ENCODE assay signal across 30 mouse cellular contexts in the genomic region with DNA sequence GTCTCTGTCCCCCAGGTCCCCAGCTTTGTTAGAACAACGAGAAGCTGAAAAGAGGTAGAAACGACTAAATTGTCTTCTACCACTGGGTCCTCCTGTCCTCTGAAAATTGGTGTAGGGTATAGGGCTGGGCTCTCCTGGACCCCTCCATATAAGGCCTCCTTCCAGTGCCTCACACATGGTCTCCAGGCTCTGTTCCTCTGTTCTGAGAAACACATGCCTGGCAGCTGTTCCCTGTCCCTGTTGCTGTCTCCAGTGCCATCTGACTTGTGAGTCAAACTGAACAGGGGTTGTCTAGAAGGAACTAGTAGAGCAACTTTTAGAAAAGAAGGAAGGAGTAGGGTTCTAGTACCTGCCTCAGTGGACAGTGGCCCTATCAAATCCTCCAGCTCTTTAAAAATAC.
DNase-seq lines count a peak whose midpoint lies in the region; ATAC-seq and TF ChIP-seq lines count a peak whose summit lies in the region.
"Had no signal": no experiment of that assay in that cellular context is flagged by ENCODE, and none has a peak within 500 bp of the region (broad histone marks: within the 10 kb centered on the region; RNA-seq: fewer than 3 reads in every experiment).

No protein-coding gene starts in this region.

- no peak for TF ChIP-seq CTCF in lung, adult 2 months (IDR thresholded peaks at IDR 0.05; ENCODE audit: insufficient read depth, low read length)

- WGBS in heart, embryonic 10.5 days: 68% methylated on average over 2 of the region's 2 CpGs
- 85% methylated on average over 2 of the region's 2 CpGs for WGBS in lung, embryonic 16.5 days
- WGBS in lung, adult 2 months: 80% methylated on average over 2 of the region's 2 CpGs
- 50% methylated on average over 2 of the region's 2 CpGs for whole genome bisulfite sequencing in embryonic facial prominence, embryonic 15.5 days

- ATAC-seq in lung, embryonic 16.5 days (ENCODE audit: low read depth): peak; percentile 41; the same call in 1 of the 2 replicates
- ATAC-seq in embryonic facial prominence, embryonic 15.5 days (ENCODE audit: insufficient number of reproducible peaks, low FRiP score, low TSS enrichment, low read depth): 0 out of 2 replicates have a peak, but pooled peaks have one; percentile 54
- ATAC-seq: forebrain, embryonic 13.5 days; forebrain, embryonic 16.5 days; Patski had no signal

- no peak overlapping the region for H3K4me3 ChIP-seq in heart, embryonic 10.5 days
- H3K4me3 ChIP-seq in lung, embryonic 16.5 days (ENCODE audit: low read length): no peak overlapping the region
- H3K4me3 ChIP-seq in lung, adult 2 months (replicated peaks; ENCODE audit: extremely low read depth, low read depth, low read length): no peak overlapping the region
- no peak overlapping the region for H3K4me3 ChIP-seq in embryonic facial prominence, embryonic 15.5 days (replicated peaks)
- no peak overlapping the region for H3K4me3 ChIP-seq in myocyte
- H3K4me3 ChIP-seq: forebrain, embryonic 10.5 days; forebrain, embryonic 13.5 days; gastrocnemius, adult 2 months; heart, embryonic 12.5 days; heart, embryonic 15.5 days; hindbrain, embryonic 12.5 days; hindbrain, embryonic 15.5 days had no signal

- intact Hi-C loops in heart, postnatal 14 days (cut with DNase I): loop anchor here (5.0 kb wide), 1 partner anchor 48 kb away; no protein-coding TSS in a partner anchor

- peaks cover 35% of the 10 kb centered on the region for H3K4me1 ChIP-seq in heart, embryonic 10.5 days
- peaks cover 22% of the 10 kb centered on the region for H3K4me1 ChIP-seq in lung, embryonic 16.5 days (replicated peaks; ENCODE audit: control insufficient read depth, insufficient read depth, low read length)
- peaks cover 4% of the 10 kb centered on the region for H3K4me1 ChIP-seq in lung, adult 2 months (ENCODE audit: control insufficient read depth, insufficient read depth, low read length)
- H3K4me1 ChIP-seq in embryonic facial prominence, embryonic 15.5 days: peaks cover 15% of the 10 kb centered on the region; the same call in 1 of the 2 replicates
- H3K4me1 ChIP-seq: hindbrain, embryonic 12.5 days had no signal

- no peak overlapping the region for H3K9ac ChIP-seq in lung, embryonic 16.5 days (ENCODE audit: low read length)
- H3K9ac ChIP-seq in embryonic facial prominence, embryonic 15.5 days: no peak overlapping the region
- H3K9ac ChIP-seq: forebrain, embryonic 13.5 days; heart, embryonic 12.5 days; heart, embryonic 15.5 days; hindbrain, embryonic 12.5 days; hindbrain, embryonic 15.5 days had no signal

- DNase-seq in heart, embryonic 10.5 days (ENCODE audit: low spot score): no peak
- no peak for DNase-seq in heart, postnatal 14 days
- DNase-seq in lung, adult 2 months: no peak
- no peak for DNase-seq in urinary bladder, postnatal 4 days (ENCODE audit: low spot score in 2 of 2)
- DNase-seq: adrenal gland, postnatal 10 days; adrenal gland, postnatal 36 days; B cell, adult 2 months; cerebellum, adult 11-12 months; cerebellum, adult 8-10 months; cerebellum, postnatal 10 days; cerebellum, postnatal 36 days; embryo, embryonic 11 days; gastrocnemius, adult 2 months; gastrocnemius, postnatal 14 days; heart, adult 11 months; heart, postnatal 10 days; heart, postnatal 4 days had no signal

- TF ChIP-seq POLR2A in lung, adult 2 months (IDR thresholded peaks at IDR 0.05; ENCODE audit: borderline replicate concordance, extremely low read depth, low read depth, low read length): no peak
- TF ChIP-seq POLR2A in myocyte (IDR thresholded peaks at IDR 0.05; ENCODE audit: insufficient read length, low read depth): no peak

- no peak overlapping the region for H3K4me2 ChIP-seq in lung, embryonic 16.5 days (ENCODE audit: low read depth, low read length)
- H3K4me2 ChIP-seq in embryonic facial prominence, embryonic 15.5 days (replicated peaks): no peak overlapping the region
- H3K4me2 ChIP-seq in myocyte (ENCODE audit: low read depth): no peak overlapping the region
- H3K4me2 ChIP-seq: forebrain, embryonic 13.5 days; heart, embryonic 12.5 days; heart, embryonic 15.5 days; hindbrain, embryonic 12.5 days; hindbrain, embryonic 15.5 days had no signal

- no peaks in the 10 kb centered on the region for H3K9me3 ChIP-seq in heart, embryonic 10.5 days
- no peaks in the 10 kb centered on the region for H3K9me3 ChIP-seq in lung, embryonic 16.5 days (ENCODE audit: control insufficient read depth, low read length)
- no peaks in the 10 kb centered on the region for H3K9me3 ChIP-seq in embryonic facial prominence, embryonic 15.5 days (replicated peaks)
- H3K9me3 ChIP-seq: forebrain, embryonic 10.5 days; forebrain, embryonic 13.5 days; G1E; heart, embryonic 12.5 days; heart, embryonic 15.5 days; hindbrain, embryonic 12.5 days; hindbrain, embryonic 15.5 days had no signal

- H3ac ChIP-seq in myocyte (ENCODE audit: control insufficient read depth, insufficient read length): no peak overlapping the region

- H3K27ac ChIP-seq in heart, embryonic 10.5 days: peak overlapping the region; percentile 47
- no peak overlapping the region; the same call in 1 of the 2 replicates for H3K27ac ChIP-seq in lung, embryonic 16.5 days (ENCODE audit: low read length)
- 0 out of 2 replicates have a peak overlapping the region, but pooled peaks have one; percentile 34 for H3K27ac ChIP-seq in embryonic facial prominence, embryonic 15.5 days (replicated peaks)
- H3K27ac ChIP-seq: forebrain, embryonic 10.5 days; forebrain, embryonic 13.5 days; gastrocnemius, adult 2 months; heart, embryonic 15.5 days; hindbrain, embryonic 12.5 days; hindbrain, embryonic 15.5 days had no signal

- peaks cover 7% of the 10 kb centered on the region for H3K79me2 ChIP-seq in myocyte (ENCODE audit: control insufficient read depth, insufficient read depth)

- no peaks in the 10 kb centered on the region for H3K27me3 ChIP-seq in heart, embryonic 10.5 days (ENCODE audit: insufficient read depth, poor library complexity, severe bottlenecking)
- no peaks in the 10 kb centered on the region for H3K27me3 ChIP-seq in lung, embryonic 16.5 days (ENCODE audit: control insufficient read depth, insufficient read depth, low read depth, low read length)
- H3K27me3 ChIP-seq in embryonic facial prominence, embryonic 15.5 days: no peaks in the 10 kb centered on the region; the same call in 1 of the 2 replicates
- no peaks in the 10 kb centered on the region for H3K27me3 ChIP-seq in myocyte (ENCODE audit: control insufficient read depth, insufficient read depth, insufficient read length)
- H3K27me3 ChIP-seq: CH12.LX; forebrain, embryonic 13.5 days; heart, embryonic 12.5 days; heart, embryonic 15.5 days; hindbrain, embryonic 12.5 days; hindbrain, embryonic 15.5 days; Patski had no signal

- H3K36me3 ChIP-seq in heart, embryonic 10.5 days: no peaks in the 10 kb centered on the region
- no peaks in the 10 kb centered on the region for H3K36me3 ChIP-seq in lung, embryonic 16.5 days (ENCODE audit: control insufficient read depth, insufficient read depth, low read length)
- no peaks in the 10 kb centered on the region for H3K36me3 ChIP-seq in embryonic facial prominence, embryonic 15.5 days
- H3K36me3 ChIP-seq in myocyte (ENCODE audit: control insufficient read depth, insufficient read depth): no peaks in the 10 kb centered on the region
- H3K36me3 ChIP-seq: G1E; heart, embryonic 15.5 days; hindbrain, embryonic 12.5 days; hindbrain, embryonic 15.5 days had no signal

TF ChIP-seq in myocyte, 11 proteins besides CTCF, POLR2A, EP300 and RAD21:
- TF ChIP-seq MYOG (IDR thresholded peaks at IDR 0.05; ENCODE audit: control insufficient read depth in 1 of 3, insufficient read depth in 1 of 3, insufficient read length in 2 of 3, low read depth in 2 of 3) (peak in 2 of 3 experiments; percentile 74 to 79), SRF (IDR thresholded peaks at IDR 0.05; ENCODE audit: control insufficient read depth, insufficient read length, low read depth) (peak; percentile 60), REST (IDR thresholded peaks at IDR 0.05; ENCODE audit: insufficient read depth, insufficient read length) (no peak), MYOD1 (IDR thresholded peaks at IDR 0.05; ENCODE audit: control insufficient read depth in 1 of 3, insufficient read length in 2 of 3, low read depth in 2 of 3) (peak in 2 of 3 experiments; percentile 65 to 69)
TF ChIP-seq in myocyte: peak in this region for 3.
